Mouse (Mus musculus) urinary bladder, adult 18-20 months (tissue): Measurements from ENCODE around the gene Bcl2l15.

Experiments used
- DNase-seq, 2 experiments: peaks; one replicate each; pipeline ENCODE4 v3.0.0; 2022; ENCODE audit warnings: low spot score in 2 of 2, mixed read lengths in 2 of 2

Bcl2l15 gene

GRCm38 (mm10) chr3:103868008-103868407, 35.6 kb downstream of the Bcl2l15 start:
- no peak for DNase-seq

- no peak for DNase-seq
Observed at GRCm38 (mm10) chr3:103872663-103873098, 40.3 kb downstream of the Bcl2l15 start.

- DNase-seq: no peak
Observed at GRCm38 (mm10) chr3:103874329-103874728, 41.9 kb downstream of the Bcl2l15 start.

GRCm38 (mm10) chr3:103885946-103886345, 53.5 kb downstream of the Bcl2l15 start:
- no peak for DNase-seq

GRCm38 (mm10) chr3:103887581-103887980, 55.2 kb downstream of the Bcl2l15 start:
- DNase-seq: no peak

- no peak for DNase-seq
Observed at GRCm38 (mm10) chr3:103893374-103893773, 61.0 kb downstream of the Bcl2l15 start.
